ENCODE assay signal across 15 mouse cellular contexts in the genomic region with DNA sequence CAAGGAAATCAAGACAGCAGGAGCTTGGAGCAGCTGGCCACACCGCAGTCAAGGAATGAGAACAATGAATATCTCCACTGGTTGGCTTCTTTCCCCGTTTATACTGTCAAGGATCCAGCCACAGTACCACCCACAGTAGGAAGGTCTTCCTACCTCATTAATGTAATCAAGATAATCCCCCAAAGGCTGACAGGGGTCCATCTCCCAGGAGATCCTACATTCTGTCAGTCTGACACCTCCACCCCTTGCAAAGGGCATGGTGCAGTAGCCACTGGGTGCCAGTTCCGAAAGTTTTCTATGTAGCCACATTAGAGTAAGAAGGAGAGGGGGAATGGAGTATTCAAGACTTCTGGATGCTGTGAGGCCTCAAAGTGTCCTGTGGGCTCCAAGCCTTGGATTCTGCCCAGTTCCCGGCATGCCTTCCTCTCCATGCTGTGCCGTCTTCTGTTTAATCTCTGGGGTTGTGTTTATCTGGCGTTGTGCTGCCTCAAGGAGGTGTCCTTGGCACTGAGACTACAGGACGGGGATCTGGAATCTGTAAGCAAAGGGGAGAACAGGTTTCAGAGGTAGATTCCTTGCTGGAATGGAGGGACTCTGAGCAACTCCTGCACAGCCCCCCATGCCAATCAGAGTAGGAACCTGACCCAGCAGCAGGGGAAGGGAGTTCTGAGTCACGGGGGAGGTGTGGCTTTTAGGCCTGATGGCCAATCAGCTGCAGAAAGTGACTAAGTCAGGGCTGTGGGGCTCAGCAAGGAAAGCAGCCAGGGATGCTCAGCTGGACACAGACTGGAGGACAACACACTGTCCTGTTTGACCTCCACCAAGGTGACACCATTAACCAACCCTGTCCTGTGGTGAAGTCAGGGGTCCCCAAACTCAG.
A peak's percentile ranks its signal among the peaks of the same experiment; 100 is the strongest.
DNase-seq lines count a peak whose midpoint lies in the region; ATAC-seq and TF ChIP-seq lines count a peak whose summit lies in the region.
"Had no signal": no experiment of that assay in that cellular context is flagged by ENCODE, and none has a peak within 500 bp of the region (broad histone marks: within the 10 kb centered on the region; RNA-seq: fewer than 3 reads in every experiment).

No protein-coding gene starts in this region.

- dilution Hi-C loops in CH12.LX (cut with MboI; ENCODE audit: extremely low pct_ligation_motif_present, extremely low pct_unique_long_range_greater_than_20kb, low sequenced_read_pairs): no loop called here

- no peaks in the 10 kb centered on the region for H3K36me3 ChIP-seq in hindbrain, embryonic 10.5 days
- H3K36me3 ChIP-seq in hindbrain, embryonic 11.5 days (ENCODE audit: control insufficient read depth, insufficient read depth, low read length): no peaks in the 10 kb centered on the region
- H3K36me3 ChIP-seq in CH12.LX (replicated peaks in 1 of 2; ENCODE audit: control insufficient read depth in 1 of 2, insufficient read depth in 1 of 2, low read length in 1 of 2): no peaks in the 10 kb centered on the region
- no peaks in the 10 kb centered on the region for H3K36me3 ChIP-seq in forebrain, postnatal 0 days (ENCODE audit: insufficient read depth)
- H3K36me3 ChIP-seq: limb, embryonic 13.5 days; midbrain, embryonic 10.5 days had no signal

- ATAC-seq in hindbrain, embryonic 11.5 days (ENCODE audit: low FRiP score): no peak
- no peak for ATAC-seq in forebrain, postnatal 0 days
- ATAC-seq: forebrain, embryonic 13.5 days had no signal

- in situ Hi-C loops in CH12.LX (cut with MboI; ENCODE audit: low pct_ligation_motif_present, low pct_unique_long_range_greater_than_20kb, low sequenced_read_pairs): loop anchor here (10.0 kb wide), 1 partner anchor 352 kb away; no protein-coding TSS in a partner anchor

- TF ChIP-seq CTCF in CH12.LX (conservative IDR thresholded peaks at IDR 0.05 in 1 of 2, IDR thresholded peaks at IDR 0.05 in 1 of 2; ENCODE audit: low read depth in 2 of 2, low read length in 2 of 2): no peak
- no peak for TF ChIP-seq CTCF in forebrain, postnatal 0 days (IDR thresholded peaks at IDR 0.05; ENCODE audit: low read depth)

- TF ChIP-seq POLR2A in CH12.LX (IDR thresholded peaks at IDR 0.05; ENCODE audit: low read depth, low read length): no peak

- peaks cover 10% of the 10 kb centered on the region for H3K4me1 ChIP-seq in hindbrain, embryonic 10.5 days (replicated peaks)
- H3K4me1 ChIP-seq in hindbrain, embryonic 11.5 days (replicated peaks; ENCODE audit: control insufficient read depth, insufficient read depth, low read length): no peaks in the 10 kb centered on the region
- H3K4me1 ChIP-seq in CH12.LX (ENCODE audit: control insufficient read depth in 1 of 2, insufficient read depth in 2 of 2): no peaks in the 10 kb centered on the region
- no peaks in the 10 kb centered on the region for H3K4me1 ChIP-seq in forebrain, postnatal 0 days (ENCODE audit: insufficient read depth)
- H3K4me1 ChIP-seq: limb, embryonic 13.5 days had no signal

- TF ChIP-seq RAD21 in CH12.LX (IDR thresholded peaks at IDR 0.05; ENCODE audit: low read depth, low read length): no peak

- 60% methylated on average over 8 of the region's 8 CpGs for WGBS in hindbrain, embryonic 10.5 days
- WGBS in hindbrain, embryonic 11.5 days: 58% methylated on average over 8 of the region's 8 CpGs
- 47% methylated on average over 8 of the region's 8 CpGs for WGBS in forebrain, postnatal 0 days

- DNase-seq in hindbrain, embryonic 10.5 days (ENCODE audit: low spot score): no peak
- no peak for DNase-seq in hindbrain, embryonic 11.5 days (ENCODE audit: low spot score)
- peak; percentile 3 for DNase-seq in CH12.LX (ENCODE audit: extremely low read depth)
- peak; percentile 41 for DNase-seq in adrenal gland, postnatal 25 days
- peak; percentile 69 to 78 for DNase-seq in cerebellum, postnatal 10 days
- no peak for DNase-seq in forebrain, postnatal 0 days
- DNase-seq in kidney, postnatal 36 days: no peak
- no peak for DNase-seq in layer of hippocampus, postnatal 25 days (ENCODE audit: extremely low spot score in 1 of 2, low spot score in 1 of 2)
- DNase-seq: heart, postnatal 36 days; kidney, adult 9 months; lung, adult 2 months; right cerebral cortex, postnatal 14 days had no signal

- 0 out of 2 replicates have a peak overlapping the region, but pooled peaks have one; percentile 12 for H3K27ac ChIP-seq in hindbrain, embryonic 10.5 days
- no peak overlapping the region for H3K27ac ChIP-seq in hindbrain, embryonic 11.5 days (ENCODE audit: low read depth, low read length)
- H3K27ac ChIP-seq in CH12.LX (ENCODE audit: insufficient read depth, low read depth): no peak overlapping the region
- H3K27ac ChIP-seq in forebrain, postnatal 0 days (ENCODE audit: low read depth, low read length): no peak overlapping the region
- H3K27ac ChIP-seq: forebrain, embryonic 13.5 days; limb, embryonic 13.5 days; midbrain, embryonic 10.5 days had no signal

- H3K27me3 ChIP-seq in hindbrain, embryonic 10.5 days (ENCODE audit: insufficient read depth, poor library complexity, severe bottlenecking): no peaks in the 10 kb centered on the region
- no peaks in the 10 kb centered on the region for H3K27me3 ChIP-seq in hindbrain, embryonic 11.5 days (ENCODE audit: control insufficient read depth, insufficient read depth, low read length)
- H3K27me3 ChIP-seq in CH12.LX (replicated peaks): peaks cover 90% of the 10 kb centered on the region
- no peaks in the 10 kb centered on the region for H3K27me3 ChIP-seq in forebrain, postnatal 0 days (ENCODE audit: insufficient read depth, low read length)
- H3K27me3 ChIP-seq: forebrain, embryonic 13.5 days; limb, embryonic 13.5 days had no signal

- H3K9ac ChIP-seq in hindbrain, embryonic 11.5 days (ENCODE audit: low read depth, low read length): no peak overlapping the region
- H3K9ac ChIP-seq in CH12.LX (ENCODE audit: insufficient read depth, low read depth): no peak overlapping the region
- no peak overlapping the region for H3K9ac ChIP-seq in forebrain, postnatal 0 days
- H3K9ac ChIP-seq: forebrain, embryonic 13.5 days; limb, embryonic 13.5 days had no signal

- H3K9me3 ChIP-seq in hindbrain, embryonic 10.5 days: no peaks in the 10 kb centered on the region
- no peaks in the 10 kb centered on the region for H3K9me3 ChIP-seq in hindbrain, embryonic 11.5 days (ENCODE audit: control insufficient read depth, low read length)
- H3K9me3 ChIP-seq in CH12.LX (replicated peaks; ENCODE audit: low read length): no peaks in the 10 kb centered on the region
- no peaks in the 10 kb centered on the region for H3K9me3 ChIP-seq in forebrain, postnatal 0 days (ENCODE audit: low read length)
- H3K9me3 ChIP-seq: forebrain, embryonic 13.5 days; limb, embryonic 13.5 days; midbrain, embryonic 10.5 days had no signal

- TF ChIP-seq EP300 in CH12.LX (IDR thresholded peaks at IDR 0.05; ENCODE audit: low read length): no peak

- H3K4me2 ChIP-seq in hindbrain, embryonic 11.5 days (replicated peaks; ENCODE audit: low read depth, low read length): no peak overlapping the region
- H3K4me2 ChIP-seq in CH12.LX (ENCODE audit: insufficient read depth, low read depth, poor library complexity, severe bottlenecking): no peak overlapping the region
- no peak overlapping the region for H3K4me2 ChIP-seq in forebrain, postnatal 0 days (ENCODE audit: low read depth)
- H3K4me2 ChIP-seq: forebrain, embryonic 13.5 days; limb, embryonic 13.5 days had no signal

- no peak overlapping the region for H3K4me3 ChIP-seq in hindbrain, embryonic 10.5 days
- H3K4me3 ChIP-seq in hindbrain, embryonic 11.5 days (ENCODE audit: low read depth, low read length): no peak overlapping the region
- H3K4me3 ChIP-seq in CH12.LX (replicated peaks in 1 of 3; ENCODE audit: low read depth in 2 of 3, low read length in 2 of 3, poor library complexity in 1 of 3): no peak overlapping the region
- H3K4me3 ChIP-seq in forebrain, postnatal 0 days (ENCODE audit: low read depth, low read length): no peak overlapping the region
- H3K4me3 ChIP-seq: forebrain, embryonic 13.5 days; limb, embryonic 13.5 days; midbrain, embryonic 10.5 days had no signal

- H3K79me2 ChIP-seq in CH12.LX (replicated peaks; ENCODE audit: control insufficient read depth, extremely low read depth, insufficient read depth, poor library complexity, severe bottlenecking): no peaks in the 10 kb centered on the region

TF ChIP-seq in CH12.LX, 34 proteins besides CTCF, POLR2A, EP300 and RAD21:
- TF ChIP-seq CHD2 (IDR thresholded peaks at IDR 0.05; ENCODE audit: low read length): no peak
- TF ChIP-seq E2F4 (IDR thresholded peaks at IDR 0.05; ENCODE audit: insufficient replicate concordance, low read depth, low read length): no peak
- TF ChIP-seq KAT2A (IDR thresholded peaks at IDR 0.05; ENCODE audit: insufficient replicate concordance, low read length): no peak
- no peak for TF ChIP-seq RCOR1 (conservative IDR thresholded peaks at IDR 0.05; ENCODE audit: low read depth, low read length)
- TF ChIP-seq ZNF384 (IDR thresholded peaks at IDR 0.05; ENCODE audit: low read depth, low read length): no peak
- no peak for TF ChIP-seq TBP (conservative IDR thresholded peaks at IDR 0.05; ENCODE audit: low read depth, low read length)
- no peak for TF ChIP-seq ETS1 (conservative IDR thresholded peaks at IDR 0.05; ENCODE audit: low read depth, low read length)
- no peak for TF ChIP-seq IRF4 (IDR thresholded peaks at IDR 0.05; ENCODE audit: low read depth, low read length)
- no peak for TF ChIP-seq MAZ (IDR thresholded peaks at IDR 0.05; ENCODE audit: low read depth, low read length)
- TF ChIP-seq BHLHE40 (IDR thresholded peaks at IDR 0.05; ENCODE audit: low read depth, low read length): no peak
- no peak for TF ChIP-seq NRF1 (IDR thresholded peaks at IDR 0.05; ENCODE audit: low read depth, low read length)
- TF ChIP-seq HCFC1 (IDR thresholded peaks at IDR 0.05; ENCODE audit: low read depth, low read length): no peak
- no peak for TF ChIP-seq USF1 (IDR thresholded peaks at IDR 0.05; ENCODE audit: low read depth, low read length)
TF ChIP-seq in CH12.LX: peak in this region for 0.

Comparison
In these comparisons a context has a peak if more than half of its experiments do, and no peak if none do; other contexts are left out.
1. DNase-seq: peak in CH12.LX (single experiment), adrenal gland, postnatal 25 days (single experiment) and cerebellum, postnatal 10 days (2 of 2); none in hindbrain, embryonic 10.5 days (single experiment), hindbrain, embryonic 11.5 days (single experiment), forebrain, postnatal 0 days (single experiment), kidney, postnatal 36 days (0 of 2) and layer of hippocampus, postnatal 25 days (0 of 2).